Mouse (Mus musculus): ENCODE measurements at regions not wholly inside any gene's neighbourhood (a gene's known extent, or its start where the extent isn't known, plus 50 kb on each side); places are given as distances from the start of the nearest gene placed in this dataset.

GRCm38 (mm10) chr4:89082838-89083237 is 54.1 kb upstream of the Mtap start:
- 80% methylated on average over 3 of the region's 3 CpGs for WGBS (ENCODE audit: missing documents)
- no peaks in the 10 kb centered on the region for H3K36me3 ChIP-seq (ENCODE audit: inconsistent target)
- no peak overlapping the region for H3K4me3 ChIP-seq (ENCODE audit: inconsistent target)
- H3K79me2 ChIP-seq (ENCODE audit: inconsistent target), result no peaks in the 10 kb centered on the region
- H3K27ac ChIP-seq, result no peak overlapping the region

DNA sequence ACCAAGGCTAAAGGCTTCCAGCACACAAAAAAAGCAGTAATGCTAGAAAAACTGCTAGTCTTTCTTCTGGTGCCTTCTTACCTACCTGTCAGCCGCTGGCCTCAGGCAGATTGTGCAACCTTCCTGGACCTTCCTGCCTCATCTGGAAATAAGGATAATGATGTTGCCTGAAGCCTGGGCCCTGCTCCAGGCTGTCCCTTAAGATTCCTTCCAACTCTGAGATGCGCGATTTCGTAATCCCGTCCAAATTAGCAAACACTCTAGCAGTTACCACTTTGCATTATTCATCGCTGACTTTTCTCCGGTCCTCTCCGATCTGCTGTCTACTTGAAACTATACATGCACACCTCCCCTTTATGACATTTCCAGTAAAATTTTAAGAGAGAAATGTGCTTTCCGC is 58.4 kb upstream of the Mtap start:
- H3K36me3 ChIP-seq (ENCODE audit: inconsistent target), result no peaks in the 10 kb centered on the region
- 96% methylated on average over 9 of the region's 9 CpGs for WGBS (ENCODE audit: missing documents)
- H3K4me3 ChIP-seq (ENCODE audit: inconsistent target), result no peak overlapping the region

DNA sequence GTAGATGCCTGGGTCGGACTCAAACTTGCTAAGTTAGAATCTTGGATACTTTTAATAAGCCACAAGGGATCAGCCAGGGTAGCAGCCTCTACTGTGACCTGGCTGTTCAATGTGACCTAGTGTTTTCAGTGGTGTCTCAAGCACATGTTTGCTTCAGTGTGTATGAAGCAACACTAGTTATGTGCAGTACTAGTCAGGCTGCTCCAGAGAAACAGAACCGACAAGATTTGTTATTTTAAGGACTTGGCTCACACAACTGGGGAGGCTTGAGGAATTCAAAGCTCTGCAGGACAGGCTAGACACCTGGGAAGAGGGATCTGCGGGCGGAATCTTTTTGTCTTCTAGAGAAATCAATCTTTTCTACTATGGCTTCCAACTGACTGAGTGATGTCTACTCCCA is 62.2 kb upstream of the Mtap start:
- Histone ChIP-seq H3K79me2 (ENCODE audit: inconsistent target) (no peaks in the 10 kb centered on the region), H3K27ac (no peak overlapping the region), H3K4me3 (ENCODE audit: inconsistent target) (no peak overlapping the region), H3K36me3 (ENCODE audit: inconsistent target) (no peaks in the 10 kb centered on the region)
- whole genome bisulfite sequencing (ENCODE audit: missing documents), result 95% methylated on average over 4 of the region's 4 CpGs

More for the DNA sequence above, 58.4 kb upstream of the Mtap start:
- Histone ChIP-seq H3K27ac (no peak overlapping the region), H3K79me2 (ENCODE audit: inconsistent target) (no peaks in the 10 kb centered on the region)

GRCm38 (mm10) chr4:89070430-89070829 is 66.5 kb upstream of the Mtap start:
- no peak overlapping the region for H3K4me3 ChIP-seq (ENCODE audit: inconsistent target)
- no peaks in the 10 kb centered on the region for H3K79me2 ChIP-seq (ENCODE audit: inconsistent target)
- no peak overlapping the region for H3K27ac ChIP-seq
- H3K36me3 ChIP-seq (ENCODE audit: inconsistent target), result no peaks in the 10 kb centered on the region
- WGBS (ENCODE audit: missing documents), result 48% methylated on average over 2 of the region's 2 CpGs

GRCm38 (mm10) chr4:89064401-89064800 is 72.5 kb upstream of the Mtap start:
- Histone ChIP-seq H3K4me3 (ENCODE audit: inconsistent target) (no peak overlapping the region), H3K36me3 (ENCODE audit: inconsistent target) (no peaks in the 10 kb centered on the region), H3K79me2 (ENCODE audit: inconsistent target) (no peaks in the 10 kb centered on the region), H3K27ac (no peak overlapping the region)
- 94% methylated on average over 7 of the region's 7 CpGs for WGBS (ENCODE audit: missing documents)

DNA sequence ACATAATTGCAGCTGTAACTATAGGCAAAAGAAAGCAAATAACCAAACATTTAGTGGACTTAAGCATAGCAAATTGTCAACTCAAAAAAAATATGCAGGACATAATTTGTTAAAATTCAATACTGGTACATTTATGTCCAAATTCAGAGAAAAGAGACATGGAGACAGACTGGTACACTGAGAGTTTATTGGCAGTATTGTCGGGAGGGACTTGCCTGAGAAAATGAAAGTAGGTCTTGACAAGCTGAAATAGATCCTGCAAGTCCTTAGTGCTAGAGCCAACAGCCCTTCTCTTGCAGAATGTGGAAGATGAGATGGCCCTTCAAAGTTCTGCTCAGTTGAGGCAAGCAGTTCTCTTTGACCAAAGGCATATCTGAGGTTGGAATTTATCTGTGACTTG is 74.5 kb upstream of the Mtap start:
- no peak overlapping the region for H3K27ac ChIP-seq
- H3K4me3 ChIP-seq (ENCODE audit: inconsistent target), result no peak overlapping the region
- WGBS (ENCODE audit: missing documents), result 42% methylated on average over 1 of the region's 1 CpGs
- no peaks in the 10 kb centered on the region for H3K79me2 ChIP-seq (ENCODE audit: inconsistent target)
- no peaks in the 10 kb centered on the region for H3K36me3 ChIP-seq (ENCODE audit: inconsistent target)

- no peaks in the 10 kb centered on the region for H3K36me3 ChIP-seq (ENCODE audit: inconsistent target)
- H3K27ac ChIP-seq, result no peak overlapping the region
- H3K79me2 ChIP-seq (ENCODE audit: inconsistent target), result no peaks in the 10 kb centered on the region
- no peak overlapping the region for H3K4me3 ChIP-seq (ENCODE audit: inconsistent target)
- WGBS (ENCODE audit: missing documents), result 86% methylated on average over 4 of the region's 4 CpGs
Measured at GRCm38 (mm10) chr4:89061619-89062018, 75.3 kb upstream of the Mtap start.

DNA sequence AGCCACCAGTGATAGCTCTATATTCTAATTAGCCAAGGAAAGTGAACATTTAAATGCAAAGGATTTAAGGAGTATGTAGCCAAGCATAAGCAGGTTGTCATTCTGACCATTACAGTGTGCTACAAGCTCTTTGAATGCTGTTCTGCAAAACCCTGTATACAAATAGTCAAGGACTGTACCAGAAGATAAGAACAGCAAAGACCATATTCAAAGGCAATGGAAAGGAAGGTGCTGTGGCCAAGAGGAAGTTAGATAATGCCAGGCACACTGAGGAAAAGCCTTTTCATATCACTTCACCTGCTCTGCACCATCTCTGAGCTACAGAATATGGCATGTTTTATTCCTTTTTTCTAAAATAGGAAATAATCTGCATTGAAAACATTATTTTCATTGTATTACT is 79.3 kb upstream of the Mtap start:
- Histone ChIP-seq H3K36me3 (ENCODE audit: inconsistent target) (no peaks in the 10 kb centered on the region), H3K4me3 (ENCODE audit: inconsistent target) (no peak overlapping the region), H3K27ac (no peak overlapping the region), H3K79me2 (ENCODE audit: inconsistent target) (no peaks in the 10 kb centered on the region)

GRCm38 (mm10) chr4:89057135-89057534 is 79.8 kb upstream of the Mtap start:
- Histone ChIP-seq H3K79me2 (ENCODE audit: inconsistent target) (no peaks in the 10 kb centered on the region), H3K36me3 (ENCODE audit: inconsistent target) (no peaks in the 10 kb centered on the region), H3K27ac (no peak overlapping the region), H3K4me3 (ENCODE audit: inconsistent target) (no peak overlapping the region)
- WGBS (ENCODE audit: missing documents), result 100% methylated on average over 1 of the region's 1 CpGs

GRCm38 (mm10) chr4:89055969-89056368 is 81.0 kb upstream of the Mtap start:
- Histone ChIP-seq H3K27ac (no peak overlapping the region), H3K36me3 (ENCODE audit: inconsistent target) (no peaks in the 10 kb centered on the region), H3K4me3 (ENCODE audit: inconsistent target) (no peak overlapping the region), H3K79me2 (ENCODE audit: inconsistent target) (no peaks in the 10 kb centered on the region)
- 42% methylated on average over 3 of the region's 3 CpGs for WGBS (ENCODE audit: missing documents)

DNA sequence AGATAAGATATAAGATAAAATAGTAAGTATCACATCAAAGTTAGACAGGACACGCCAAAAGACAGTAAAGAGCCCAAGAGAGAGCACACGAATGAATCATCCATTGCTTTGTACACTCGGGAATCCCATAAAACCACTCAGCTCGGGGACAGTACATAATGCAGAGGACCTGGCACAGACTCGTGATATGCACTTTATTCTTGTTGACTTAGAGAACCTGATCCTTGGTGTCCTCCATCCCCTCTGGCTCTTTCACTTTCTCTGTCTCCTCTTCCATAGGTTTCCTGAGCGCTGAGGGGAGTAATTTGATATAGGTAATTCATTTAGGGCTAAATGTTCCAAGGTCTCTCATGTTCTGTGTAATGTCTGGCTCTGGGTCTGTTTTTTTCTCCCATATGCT is 83.3 kb upstream of the Mtap start:
- no peaks in the 10 kb centered on the region for H3K36me3 ChIP-seq (ENCODE audit: inconsistent target)
- no peak overlapping the region for H3K4me3 ChIP-seq (ENCODE audit: inconsistent target)
- 89% methylated on average over 6 of the region's 6 CpGs for WGBS (ENCODE audit: missing documents)
- no peaks in the 10 kb centered on the region for H3K79me2 ChIP-seq (ENCODE audit: inconsistent target)
- H3K27ac ChIP-seq, result no peak overlapping the region

DNA sequence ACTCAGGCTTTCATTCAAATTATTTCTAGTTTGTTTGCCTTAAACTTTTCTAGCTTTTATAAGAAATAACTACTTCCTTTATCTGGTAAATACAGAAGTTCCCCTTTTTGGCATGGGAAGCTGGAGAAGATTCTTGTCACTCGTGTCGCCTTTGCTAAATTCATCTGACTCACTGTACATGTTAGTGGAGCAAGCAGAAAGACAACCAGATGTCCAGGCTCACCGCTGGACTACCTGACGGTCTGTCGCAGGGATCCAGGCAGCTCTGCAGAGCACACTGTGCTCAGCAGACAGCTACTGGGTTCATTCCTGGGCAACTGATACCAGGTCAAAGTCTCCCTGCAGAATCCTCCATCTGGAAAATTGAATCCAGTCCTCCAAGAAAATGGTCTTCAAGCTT is 85.0 kb upstream of the Mtap start:
- WGBS (ENCODE audit: missing documents), result 2% methylated on average over 5 of the region's 5 CpGs
- peak overlapping the region; percentile 36; the same call in 1 of the 2 replicates for H3K27ac ChIP-seq
- no peak overlapping the region for H3K4me3 ChIP-seq (ENCODE audit: inconsistent target)
- H3K79me2 ChIP-seq (ENCODE audit: inconsistent target), result no peaks in the 10 kb centered on the region
- H3K36me3 ChIP-seq (ENCODE audit: inconsistent target), result no peaks in the 10 kb centered on the region

- Histone ChIP-seq H3K79me2 (ENCODE audit: inconsistent target) (no peaks in the 10 kb centered on the region), H3K27ac (no peak overlapping the region), H3K4me3 (ENCODE audit: inconsistent target) (no peak overlapping the region), H3K36me3 (ENCODE audit: inconsistent target) (no peaks in the 10 kb centered on the region)
- 82% methylated on average over 4 of the region's 4 CpGs for WGBS (ENCODE audit: missing documents)
Measured at GRCm38 (mm10) chr4:89050551-89051199, 86.2 kb upstream of the Mtap start.

DNA sequence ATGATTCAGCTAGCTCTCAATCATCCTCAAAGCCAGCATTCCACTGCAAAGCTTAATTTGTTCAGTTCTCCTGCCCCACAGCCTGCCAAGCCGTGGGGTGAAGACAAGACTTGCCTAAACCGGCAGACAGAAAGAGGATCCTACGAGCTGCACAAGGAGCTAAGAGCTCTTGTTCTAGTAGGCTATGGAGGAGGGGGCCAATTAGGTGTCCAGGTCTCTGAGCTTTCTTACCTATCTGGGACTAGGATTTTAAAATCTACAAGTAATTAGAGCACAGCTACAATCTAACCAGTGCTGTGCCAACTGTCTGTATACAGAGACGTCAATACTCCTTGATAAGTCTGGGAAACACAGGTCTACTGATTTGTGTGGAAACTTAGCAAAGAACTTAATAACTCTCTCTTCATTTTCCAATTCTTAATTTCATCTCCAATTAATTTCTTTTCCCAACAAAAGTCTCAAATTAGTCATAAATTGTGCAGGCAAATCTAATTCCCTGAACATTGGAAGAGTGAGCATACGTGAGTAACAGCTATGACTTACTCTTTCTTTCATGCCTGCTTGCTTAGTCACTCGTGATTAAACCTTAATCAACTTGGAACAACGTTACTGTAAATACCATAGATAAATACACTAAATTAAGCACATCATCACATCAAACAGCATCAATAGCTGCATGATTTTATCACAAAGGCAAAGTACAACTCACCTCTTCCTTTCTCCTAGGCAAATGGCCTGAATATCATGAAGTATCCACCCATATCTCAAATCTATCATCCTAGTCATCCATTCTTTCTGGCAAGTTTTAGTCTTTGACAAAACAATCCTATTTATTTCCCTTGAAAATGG is 87.1 kb upstream of the Mtap start:
- Histone ChIP-seq H3K27ac (no peak overlapping the region), H3K36me3 (ENCODE audit: inconsistent target) (no peaks in the 10 kb centered on the region), H3K79me2 (ENCODE audit: inconsistent target) (no peaks in the 10 kb centered on the region), H3K4me3 (ENCODE audit: inconsistent target) (no peak overlapping the region)
- 86% methylated on average over 7 of the region's 7 CpGs for WGBS (ENCODE audit: missing documents)

DNA sequence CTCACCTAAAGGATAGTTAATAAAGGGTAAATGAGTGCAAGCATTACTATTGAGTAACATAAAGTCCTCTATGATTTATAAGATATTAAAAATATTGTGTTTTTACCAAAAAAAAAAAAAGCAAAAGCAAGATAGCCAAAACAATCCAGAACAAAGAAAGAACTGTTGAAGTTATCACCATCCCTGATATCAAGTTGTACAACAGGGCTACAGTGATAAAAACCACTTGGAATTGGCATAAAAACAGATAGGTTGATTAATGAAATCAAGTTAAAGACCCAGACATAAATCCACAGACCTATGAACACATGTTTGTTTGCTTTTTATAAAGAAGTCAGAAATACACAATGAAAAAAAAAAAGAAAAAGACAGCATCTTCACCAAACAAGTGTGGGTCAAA is 92.4 kb upstream of the Mtap start:
- Histone ChIP-seq H3K36me3 (ENCODE audit: inconsistent target) (no peaks in the 10 kb centered on the region), H3K79me2 (ENCODE audit: inconsistent target) (no peaks in the 10 kb centered on the region), H3K27ac (no peak overlapping the region), H3K4me3 (ENCODE audit: inconsistent target) (no peak overlapping the region)

Data from macrophage (primary cell).